Mouse (Mus musculus) MEL (cell line): ENCODE data around the gene Slc35g1. TPM values are rescaled to one million over a fixed set of nuclear protein-coding genes. Genes with fewer than 3 reads are reported as not detected.

Experiments used
- DNase-seq: peaks from one replicate; pipeline ENCODE4 v3.0.0; 2011; ENCODE audit warnings: low read depth, low spot score
- H3K27ac ChIP-seq: 2 replicates; pipeline ENCODE4 v1.5.1; 2012; ENCODE audit warnings: low read depth, mild to moderate bottlenecking, control low read depth, low read length, moderate library complexity; ENCODE audit not compliant: control insufficient read depth
- H3K27me3 ChIP-seq, 2 experiments: fragments of 150-350 bp in 1 of 2; sonication (generic) in 1 of 2; 2 replicates each; pipeline ENCODE4 v1.6.1; 2012; ENCODE audit warnings: low read length in 2 of 2, mild to moderate bottlenecking in 2 of 2, improper control_type of control experiment in 1 of 2, moderate library complexity in 1 of 2; ENCODE audit not compliant: insufficient read depth in 2 of 2, control insufficient read depth in 1 of 2
- H3K36me3 ChIP-seq, 2 experiments: 2 replicates each; pipeline ENCODE4 v1.6.1; 2012 to 2014; ENCODE audit warnings: low read length in 2 of 2, improper control_type of control experiment in 1 of 2, inconsistent platforms in 1 of 2, mild to moderate bottlenecking in 1 of 2; ENCODE audit not compliant: insufficient read depth in 2 of 2, control insufficient read depth in 1 of 2
- H3K4me1 ChIP-seq, 2 experiments: fragments of 150-350 bp in 1 of 2; sonication (generic) in 1 of 2; 2 replicates each; pipeline ENCODE4 v1.6.1; 2012; ENCODE audit warnings: low read length in 2 of 2, improper control_type of control experiment in 1 of 2, mild to moderate bottlenecking in 1 of 2; ENCODE audit not compliant: insufficient read depth in 2 of 2, control insufficient read depth in 1 of 2
- H3K4me3 ChIP-seq, 2 experiments: fragments of 150-350 bp in 1 of 2; sonication (generic) in 1 of 2; 2 replicates each; pipeline ENCODE4 v1.5.1; 2012; ENCODE audit warnings: low read depth in 2 of 2, low read length in 2 of 2, mild to moderate bottlenecking in 2 of 2, moderate library complexity in 2 of 2, control low read depth in 1 of 2, improper control_type of control experiment in 1 of 2; ENCODE audit not compliant: control insufficient read depth in 1 of 2, insufficient read depth in 1 of 2
- H3K79me2 ChIP-seq: 2 replicates; pipeline ENCODE4 v1.6.1; 2012; ENCODE audit warnings: mild to moderate bottlenecking, low read length, moderate library complexity; ENCODE audit not compliant: control insufficient read depth, poor library complexity, insufficient read depth
- H3K9ac ChIP-seq: 2 replicates; pipeline ENCODE4 v1.6.1; 2012; ENCODE audit warnings: low read depth, mild to moderate bottlenecking, control low read depth, low read length, moderate library complexity; ENCODE audit not compliant: control insufficient read depth, poor library complexity, severe bottlenecking
- H3K9me3 ChIP-seq: fragments of 150-350 bp; sonication (generic); replicated peaks from 2 replicates; pipeline ENCODE4 v1.6.1; 2012; ENCODE audit warnings: mild to moderate bottlenecking, low read length, improper control_type of control experiment, moderate library complexity; ENCODE audit not compliant: insufficient read depth
- BHLHE40 ChIP-seq: IDR thresholded peaks from 2 replicates; pipeline ENCODE4 v1.6.1; 2012; ENCODE audit warnings: low read depth, mild to moderate bottlenecking, inconsistent platforms, low read length, improper control_type of control experiment, borderline replicate concordance
- CTCF ChIP-seq, 3 experiments: IDR thresholded peaks in 2 of 3; conservative IDR thresholded peaks in 1 of 3; 2 replicates each; pipeline ENCODE4 v1.5.1; 2011 to 2012; ENCODE audit warnings: low read length in 3 of 3, low read depth in 2 of 3, mild to moderate bottlenecking in 2 of 3, improper control_type of control experiment in 1 of 3, inconsistent platforms in 1 of 3, mixed read lengths in 1 of 3, moderate library complexity in 1 of 3; ENCODE audit not compliant: control insufficient read depth in 1 of 3, insufficient read depth in 1 of 3, poor library complexity in 1 of 3, severe bottlenecking in 1 of 3
- ELF1 ChIP-seq: IDR thresholded peaks from 2 replicates; pipeline ENCODE4 v1.6.1; 2014; ENCODE audit warnings: low read depth, mild to moderate bottlenecking, inconsistent platforms, low read length, improper control_type of control experiment, moderate library complexity
- EP300 ChIP-seq, 2 experiments: IDR thresholded peaks; 2 replicates each; pipeline ENCODE4 v1.6.1; 2011; ENCODE audit warnings: improper control_type of control experiment in 2 of 2, low read length in 2 of 2, low read depth in 1 of 2, mild to moderate bottlenecking in 1 of 2
- ETS1 ChIP-seq: IDR thresholded peaks from 2 replicates; pipeline ENCODE4 v1.6.1; 2012; ENCODE audit warnings: low read depth, mild to moderate bottlenecking, inconsistent platforms, low read length, improper control_type of control experiment, moderate library complexity
- GABPA ChIP-seq: IDR thresholded peaks from 2 replicates; pipeline ENCODE4 v1.6.1; 2012; ENCODE audit warnings: low read depth, mild to moderate bottlenecking, inconsistent platforms, low read length, improper control_type of control experiment, moderate library complexity
- HCFC1 ChIP-seq: IDR thresholded peaks from 2 replicates; pipeline ENCODE4 v1.6.1; 2012; ENCODE audit warnings: low read depth, mild to moderate bottlenecking, inconsistent platforms, low read length, improper control_type of control experiment, moderate library complexity
- KAT2A ChIP-seq: conservative IDR thresholded peaks from 2 replicates; pipeline ENCODE4 v1.6.1; 2012; ENCODE audit warnings: low read depth, low read length, improper control_type of control experiment, inconsistent platforms
- MEF2A ChIP-seq: IDR thresholded peaks from 2 replicates; pipeline ENCODE4 v1.6.1; 2014; ENCODE audit warnings: low read depth, mild to moderate bottlenecking, inconsistent platforms, low read length, improper control_type of control experiment; ENCODE audit not compliant: poor library complexity, insufficient replicate concordance, severe bottlenecking; ENCODE audit errors: extremely low read depth
- MXI1 ChIP-seq: IDR thresholded peaks from 2 replicates; pipeline ENCODE4 v1.6.1; 2011; ENCODE audit warnings: mild to moderate bottlenecking, low read depth, low read length, improper control_type of control experiment
- MYB ChIP-seq: IDR thresholded peaks from 2 replicates; pipeline ENCODE4 v1.6.1; 2011; ENCODE audit warnings: mild to moderate bottlenecking, low read depth, low read length, improper control_type of control experiment
- MYC ChIP-seq: IDR thresholded peaks from 2 replicates; pipeline ENCODE4 v1.6.1; 2011; ENCODE audit warnings: low read depth, mild to moderate bottlenecking, low read length, improper control_type of control experiment, moderate library complexity
- NELFE ChIP-seq: IDR thresholded peaks from 2 replicates; pipeline ENCODE4 v1.6.1; 2011; ENCODE audit warnings: low read depth, low read length, improper control_type of control experiment
- POLR2A ChIP-seq, 2 experiments: IDR thresholded peaks; 2 replicates each; pipeline ENCODE4 v1.6.1; 2011 to 2012; ENCODE audit warnings: low read length in 2 of 2, mild to moderate bottlenecking in 2 of 2, control low read depth in 1 of 2, improper control_type of control experiment in 1 of 2, low read depth in 1 of 2, moderate library complexity in 1 of 2; ENCODE audit not compliant: control insufficient read depth in 1 of 2, insufficient read depth in 1 of 2, poor library complexity in 1 of 2
- POLR2AphosphoS5 ChIP-seq: IDR thresholded peaks from 2 replicates; pipeline ENCODE4 v1.6.1; 2012; ENCODE audit warnings: low read depth, borderline replicate concordance, mild to moderate bottlenecking, inconsistent platforms, low read length, moderate library complexity, mixed read lengths
- SMC3 ChIP-seq: IDR thresholded peaks from 2 replicates; pipeline ENCODE4 v1.6.1; 2011; ENCODE audit warnings: low read depth, low read length, improper control_type of control experiment
- USF1 ChIP-seq: IDR thresholded peaks from 2 replicates; pipeline ENCODE4 v1.6.1; 2014; ENCODE audit warnings: low read depth, mild to moderate bottlenecking, inconsistent platforms, low read length, improper control_type of control experiment, moderate library complexity
- USF2 ChIP-seq, 2 experiments: IDR thresholded peaks; 2 replicates each; pipeline ENCODE4 v1.6.1; 2011 to 2012; ENCODE audit warnings: improper control_type of control experiment in 2 of 2, low read length in 2 of 2, borderline replicate concordance in 1 of 2, inconsistent platforms in 1 of 2, low read depth in 1 of 2, mild to moderate bottlenecking in 1 of 2; ENCODE audit not compliant: insufficient read depth in 1 of 2
- ZKSCAN1 ChIP-seq: IDR thresholded peaks from 2 replicates; pipeline ENCODE4 v1.6.1; 2012; ENCODE audit warnings: low read depth, mild to moderate bottlenecking, inconsistent platforms, low read length, improper control_type of control experiment, moderate library complexity
- ZMIZ1 ChIP-seq: IDR thresholded peaks from 2 replicates; pipeline ENCODE4 v1.6.1; 2012; ENCODE audit warnings: low read depth, mild to moderate bottlenecking, inconsistent platforms, low read length, improper control_type of control experiment, moderate library complexity
- ZNF384 ChIP-seq: IDR thresholded peaks from 2 replicates; pipeline ENCODE4 v1.6.1; 2012; ENCODE audit warnings: low read depth, mild to moderate bottlenecking, inconsistent platforms, low read length, improper control_type of control experiment
- polyA plus RNA-seq, 2 experiments: library from polyadenylated mRNA; stranded (reverse) in 1 of 2; unstranded in 1 of 2; fragments of >175 nt in 1 of 2; fragments of >200 nt in 1 of 2; gene quantifications; 2 replicates each; pipeline versions ENCODE4 v1.2.1 to v1.2.4; 2012; ENCODE audit warnings: low replicate concordance in 2 of 2, low read depth in 1 of 2; ENCODE audit not compliant: insufficient read length in 2 of 2, insufficient read depth in 1 of 2, missing spikeins in 1 of 2
- total RNA-seq: library from RNA; depleted of rRNA; stranded (reverse); fragments of 300-350 nt; gene quantifications from 2 replicates; pipeline ENCODE4 v1.2.3, GENCODE M21; 2012

The Slc35g1 gene
- total and polyA plus RNA-seq, 3 experiments, result 15.7 to 19.0 TPM; not detected in 1

GRCm38 (mm10) chr19:38364939-38365614 lies 30.7 kb upstream of the Slc35g1 start (continued):
- TF ChIP-seq MXI1 (no peak; the same call in 1 of the 2 replicates), USF2 (IDR thresholded peaks at IDR 0.05; ENCODE audit: borderline replicate concordance in 1 of 2, insufficient read depth in 1 of 2, low read depth in 1 of 2, low read length in 2 of 2) (no peak), BHLHE40 (no peak), ETS1 (peak; percentile 82), HCFC1 (0 out of 2 replicates have a peak, but pooled peaks have one; percentile 14), POLR2A (IDR thresholded peaks at IDR 0.05; ENCODE audit: control insufficient read depth in 1 of 2, insufficient read depth in 1 of 2, low read depth in 1 of 2, low read length in 2 of 2, poor library complexity in 1 of 2) (no peak), MYC (no peak), USF1 (no peak), CTCF (IDR thresholded peaks at IDR 0.05 in 2 of 3, conservative IDR thresholded peaks at IDR 0.05 in 1 of 3; ENCODE audit: control insufficient read depth in 1 of 3, insufficient read depth in 1 of 3, low read depth in 2 of 3, low read length in 3 of 3, poor library complexity in 1 of 3, severe bottlenecking in 1 of 3) (no peak), GABPA (no peak), ZNF384 (peak; percentile 86), SMC3 (no peak)

GRCm38 (mm10) chr19:38372460-38373102 lies 23.2 kb upstream of the Slc35g1 start:
- H3K4me3 ChIP-seq, result no peak overlapping the region
- H3K9me3 ChIP-seq, result no peaks in the 10 kb centered on the region
- H3K79me2 ChIP-seq, result no peaks in the 10 kb centered on the region
- DNase-seq, result no peak
- no peaks in the 10 kb centered on the region for H3K36me3 ChIP-seq
- H3K27ac ChIP-seq, result no peak overlapping the region
- peaks cover 3 to 5% of the 10 kb centered on the region in 2 experiments for H3K27me3 ChIP-seq
- H3K9ac ChIP-seq, result no peak overlapping the region
- H3K4me1 ChIP-seq, result no peaks in the 10 kb centered on the region
- TF ChIP-seq KAT2A (no peak), ZMIZ1 (no peak), CTCF (IDR thresholded peaks at IDR 0.05 in 2 of 3, conservative IDR thresholded peaks at IDR 0.05 in 1 of 3; ENCODE audit: control insufficient read depth in 1 of 3, insufficient read depth in 1 of 3, low read depth in 2 of 3, low read length in 3 of 3, poor library complexity in 1 of 3, severe bottlenecking in 1 of 3) (no peak), USF2 (IDR thresholded peaks at IDR 0.05; ENCODE audit: borderline replicate concordance in 1 of 2, insufficient read depth in 1 of 2, low read depth in 1 of 2, low read length in 2 of 2) (no peak), ETS1 (no peak), POLR2AphosphoS5 (no peak), ZNF384 (no peak), ZKSCAN1 (no peak), GABPA (no peak), ELF1 (no peak), EP300 (IDR thresholded peaks at IDR 0.05; ENCODE audit: low read depth in 1 of 2, low read length in 2 of 2) (no peak), HCFC1 (no peak), MEF2A (no peak), NELFE (no peak), MYB (no peak)
